Comparison of ENCODE assay signal across 15 mouse cellular contexts in genomic region chr9:113738941-113739340, GRCm38 (mm10). TPM values are rescaled to one million over a fixed set of nuclear protein-coding genes. Genes with fewer than 3 reads are reported as not detected.
DNase-seq lines count a peak whose midpoint lies in the region; ATAC-seq and TF ChIP-seq lines count a peak whose summit lies in the region.
"Had no signal": no experiment of that assay in that cellular context is flagged by ENCODE, and none has a peak within 500 bp of the region (broad histone marks: within the 10 kb centered on the region; RNA-seq: fewer than 3 reads in every experiment).

No protein-coding gene starts in this region.

- ATAC-seq in lung, postnatal 0 days = no peak
- ATAC-seq in hindbrain, embryonic 12.5 days (ENCODE audit: low FRiP score) = no peak
- ATAC-seq: hindbrain, postnatal 0 days had no signal

- no peak; the same call in 1 of the 2 replicates for TF ChIP-seq EP300 in lung, postnatal 0 days (IDR thresholded peaks at IDR 0.05)

- H3K4me2 ChIP-seq in lung, postnatal 0 days (replicated peaks; ENCODE audit: low read depth, low read length) = no peak overlapping the region
- H3K4me2 ChIP-seq in hindbrain, embryonic 12.5 days (replicated peaks) = no peak overlapping the region
- H3K4me2 ChIP-seq: embryonic facial prominence, embryonic 12.5 days; forebrain, embryonic 12.5 days; liver, embryonic 15.5 days had no signal

- no peak overlapping the region for H3K27ac ChIP-seq in lung, postnatal 0 days (ENCODE audit: low read length)
- no peak overlapping the region for H3K27ac ChIP-seq in hindbrain, embryonic 12.5 days
- H3K27ac ChIP-seq: embryonic facial prominence, embryonic 12.5 days; forebrain, embryonic 12.5 days; hindbrain, postnatal 0 days; liver, embryonic 15.5 days had no signal

- TF ChIP-seq POLR2A in lung, adult 2 months (IDR thresholded peaks at IDR 0.05; ENCODE audit: borderline replicate concordance, extremely low read depth, low read depth, low read length) = no peak

- H3K27me3 ChIP-seq in lung, postnatal 0 days (replicated peaks; ENCODE audit: insufficient read depth, low read length) = no peaks in the 10 kb centered on the region
- no peaks in the 10 kb centered on the region for H3K27me3 ChIP-seq in hindbrain, embryonic 12.5 days
- H3K27me3 ChIP-seq: embryonic facial prominence, embryonic 12.5 days; forebrain, embryonic 12.5 days; liver, embryonic 15.5 days had no signal

- WGBS in lung, postnatal 0 days = 41% methylated on average over 6 of the region's 6 CpGs
- 26% methylated on average over 6 of the region's 6 CpGs for WGBS in lung, adult 2 months
- 86% methylated on average over 6 of the region's 6 CpGs for WGBS in hindbrain, embryonic 12.5 days

- peaks cover 8% of the 10 kb centered on the region for H3K4me1 ChIP-seq in lung, postnatal 0 days (ENCODE audit: insufficient read depth, low read depth, low read length)
- peaks cover 6% of the 10 kb centered on the region for H3K4me1 ChIP-seq in lung, adult 2 months (ENCODE audit: control insufficient read depth, insufficient read depth, low read length)
- H3K4me1 ChIP-seq in hindbrain, embryonic 12.5 days = peaks cover 17% of the 10 kb centered on the region

- no peaks in the 10 kb centered on the region for H3K36me3 ChIP-seq in lung, postnatal 0 days (ENCODE audit: insufficient read depth, low read length)
- H3K36me3 ChIP-seq in hindbrain, embryonic 12.5 days = no peaks in the 10 kb centered on the region
- H3K36me3 ChIP-seq: embryonic facial prominence, embryonic 12.5 days; forebrain, embryonic 12.5 days; liver, embryonic 15.5 days had no signal

- no peak overlapping the region for H3K4me3 ChIP-seq in lung, postnatal 0 days (ENCODE audit: low read depth, low read length)
- no peak overlapping the region for H3K4me3 ChIP-seq in lung, adult 2 months (replicated peaks; ENCODE audit: extremely low read depth, low read depth, low read length)
- no peak overlapping the region for H3K4me3 ChIP-seq in hindbrain, embryonic 12.5 days
- H3K4me3 ChIP-seq: embryonic facial prominence, embryonic 12.5 days; forebrain, embryonic 12.5 days; liver, embryonic 15.5 days had no signal

- no peak for TF ChIP-seq CTCF in lung, postnatal 0 days (IDR thresholded peaks at IDR 0.05)
- no peak for TF ChIP-seq CTCF in lung, adult 2 months (IDR thresholded peaks at IDR 0.05; ENCODE audit: insufficient read depth, low read length)

- peak; percentile 39 for DNase-seq in gastrocnemius, adult 18-20 months (ENCODE audit: low spot score)
- DNase-seq in gastrocnemius, postnatal 25 days = no peak
- DNase-seq in lung, postnatal 0 days (ENCODE audit: low spot score) = peak; percentile 46
- no peak for DNase-seq in lung, adult 2 months
- DNase-seq in heart, postnatal 4 days = peak; percentile 42
- peak; percentile 73 for DNase-seq in skeletal muscle tissue, adult 2 months (ENCODE audit: low read depth, low spot score)
- DNase-seq in embryo, embryonic 9.5 days (ENCODE audit: extremely low spot score) = no peak
- DNase-seq: cerebellum, postnatal 10 days; gastrocnemius, postnatal 10 days had no signal

- no peaks in the 10 kb centered on the region for H3K9me3 ChIP-seq in lung, postnatal 0 days (ENCODE audit: low read length)
- no peaks in the 10 kb centered on the region for H3K9me3 ChIP-seq in hindbrain, embryonic 12.5 days (replicated peaks)
- H3K9me3 ChIP-seq: embryonic facial prominence, embryonic 12.5 days; forebrain, embryonic 12.5 days; G1E; liver, embryonic 15.5 days had no signal

- no peak overlapping the region for H3K9ac ChIP-seq in lung, postnatal 0 days (replicated peaks; ENCODE audit: low read depth)
- no peak overlapping the region for H3K9ac ChIP-seq in hindbrain, embryonic 12.5 days
- H3K9ac ChIP-seq: embryonic facial prominence, embryonic 12.5 days; forebrain, embryonic 12.5 days; liver, embryonic 15.5 days had no signal

RNA-seq across cellular contexts. Expression of gene Clasp2, which starts 2.3 kb away (rescaled TPM):
- 10 to 100 TPM; 42.9 to 43.1 TPM for total RNA-seq in gastrocnemius, adult 18-20 months (2021)
- 10 to 100 TPM; 43.7 to 44.1 TPM for total RNA-seq in gastrocnemius, postnatal 25 days (2021)
- polyA plus RNA-seq in lung, postnatal 0 days (2015; fragmentation: Nextera tagmentation; extraction: Ambion mirVana) = 12.1 and 13.1 TPM in 2 replicates
- polyA plus RNA-seq in lung, adult 2 months (2012; rRNA removed) = 10.9 and 14.8 TPM in 2 replicates
- 10 to 100 TPM; 44.5 to 48.5 TPM for total RNA-seq in heart, postnatal 4 days (2021)
- 84.5 and 89.3 TPM in 2 replicates for polyA plus RNA-seq in hindbrain, embryonic 12.5 days (2016; fragmentation: Nextera tagmentation; extraction: Ambion mirVana)

RNA-seq across cellular contexts. Expression of gene Pdcd6ip, which starts 30.9 kb away (rescaled TPM):
- 10 to 100 TPM; 35.0 to 46.0 TPM for total RNA-seq in gastrocnemius, adult 18-20 months (2021)
- 10 to 100 TPM; 36.4 to 37.0 TPM for total RNA-seq in gastrocnemius, postnatal 25 days (2021)
- polyA plus RNA-seq in lung, postnatal 0 days (2015; fragmentation: Nextera tagmentation; extraction: Ambion mirVana) = 63.8 and 67.2 TPM in 2 replicates
- polyA plus RNA-seq in lung, adult 2 months (2012; rRNA removed) = 90.6 and 120 TPM in 2 replicates
- total RNA-seq in heart, postnatal 4 days (2021) = 10 to 100 TPM; 92.7 to 96.5 TPM
- polyA plus RNA-seq in hindbrain, embryonic 12.5 days (2016; fragmentation: Nextera tagmentation; extraction: Ambion mirVana) = 59.6 and 64.9 TPM in 2 replicates

Comparison
In these comparisons a context has a peak if more than half of its experiments do, and no peak if none do; other contexts are left out.
1. DNase-seq: peak in gastrocnemius, adult 18-20 months (single experiment), lung, postnatal 0 days (single experiment), heart, postnatal 4 days (single experiment) and skeletal muscle tissue, adult 2 months (single experiment); none in gastrocnemius, postnatal 25 days (single experiment), lung, adult 2 months (single experiment) and embryo, embryonic 9.5 days (single experiment).